Mouse (Mus musculus) v-Abl transformed pro-B cells (cell line): ENCODE data around the gene Tob1.

Experiments used
- in situ Hi-C, 2 experiments: fragments of 400-800 bp; cut with MboI; formaldehyde crosslinking; loops; one replicate each; pipeline ENCODE4 v1.15.1; 2025; ENCODE audit not compliant: unreplicated experiment in 2 of 2

Tob1 gene

GRCm38 (mm10) chr11:94225985-94226384 is 14.7 kb downstream of the Tob1 start:
- in situ Hi-C loops: loop anchor here (10.0 to 25.0 kb wide), 2 partner anchors 186 to 261 kb away; partner anchors contain the start of genes Gm20390 (in 1 of the 2) and Nme1 (in 1 of the 2)

GRCm38 (mm10) chr11:94228416-94228815 is 17.2 kb downstream of the Tob1 start:
- in situ Hi-C loops: loop anchor here (10.0 to 25.0 kb wide), 2 partner anchors 184 to 264 kb away; partner anchors contain the start of genes Gm20390 (in 1 of the 2) and Nme1 (in 1 of the 2)

- in situ Hi-C loops: loop anchor here (10.0 to 25.0 kb wide), 2 partner anchors 183 to 265 kb away; partner anchors contain the start of genes Gm20390 (in 1 of the 2) and Nme1 (in 1 of the 2)
These were observed 18.1 kb downstream of the Tob1 start for GRCm38 (mm10) chr11:94229207-94229960.

- in situ Hi-C loops: loop anchor here in 1 of 2 experiments (25.0 kb wide), 1 partner anchor 182 kb away; no protein-coding TSS in a partner anchor
These were observed 19.0 kb downstream of the Tob1 start for GRCm38 (mm10) chr11:94230244-94230643.

- in situ Hi-C loops: loop anchor here in 1 of 2 experiments (25.0 kb wide), 1 partner anchor 180 kb away; no protein-coding TSS in a partner anchor
These were observed 20.7 kb downstream of the Tob1 start for GRCm38 (mm10) chr11:94231821-94232552.

GRCm38 (mm10) chr11:94233405-94233804 is 22.2 kb downstream of the Tob1 start:
- in situ Hi-C loops: loop anchor here in 1 of 2 experiments (25.0 kb wide), 1 partner anchor 179 kb away; no protein-coding TSS in a partner anchor

- in situ Hi-C loops: loop anchor here in 1 of 2 experiments (25.0 kb wide), 1 partner anchor 178 kb away; no protein-coding TSS in a partner anchor
These were observed 23.1 kb downstream of the Tob1 start for GRCm38 (mm10) chr11:94234380-94234779.

GRCm38 (mm10) chr11:94234857-94235256 is 23.6 kb downstream of the Tob1 start:
- in situ Hi-C loops: loop anchor here (5.0 to 25.0 kb wide), 5 partner anchors 37 to 257 kb away; no protein-coding TSS in a partner anchor

- in situ Hi-C loops: loop anchor here (5.0 to 25.0 kb wide), 5 partner anchors 36 to 256 kb away; no protein-coding TSS in a partner anchor
These were observed 24.8 kb downstream of the Tob1 start for GRCm38 (mm10) chr11:94236074-94236473.

GRCm38 (mm10) chr11:94238786-94239185 is 27.5 kb downstream of the Tob1 start:
- in situ Hi-C loops: loop anchor here (5.0 to 25.0 kb wide), 5 partner anchors 34 to 254 kb away; no protein-coding TSS in a partner anchor

- in situ Hi-C loops: loop anchor here (5.0 to 25.0 kb wide), 5 partner anchors 33 to 253 kb away; no protein-coding TSS in a partner anchor
These were observed 28.5 kb downstream of the Tob1 start for GRCm38 (mm10) chr11:94239706-94240105.

GRCm38 (mm10) chr11:94242760-94243421 is 31.6 kb downstream of the Tob1 start:
- in situ Hi-C loops: loop anchor here in 1 of 2 experiments (25.0 kb wide), 1 partner anchor 169 kb away; no protein-coding TSS in a partner anchor

- in situ Hi-C loops: loop anchor here in 1 of 2 experiments (25.0 kb wide), 1 partner anchor 169 kb away; no protein-coding TSS in a partner anchor
These were observed 32.3 kb downstream of the Tob1 start for GRCm38 (mm10) chr11:94243422-94244180.

- in situ Hi-C loops: loop anchor here in 1 of 2 experiments (25.0 kb wide), 1 partner anchor 168 kb away; no protein-coding TSS in a partner anchor
These were observed 33.1 kb downstream of the Tob1 start for GRCm38 (mm10) chr11:94244385-94244784.

GRCm38 (mm10) chr11:94245955-94246788 is 34.9 kb downstream of the Tob1 start, which contains the start of gene Wfikkn2:
Gene Wfikkn2, minus strand, starts transcription at chr11:94246005.
- in situ Hi-C loops: loop anchor here in 1 of 2 experiments (25.0 kb wide), 1 partner anchor 166 kb away; no protein-coding TSS in a partner anchor

GRCm38 (mm10) chr11:94246789-94247061 is 35.5 kb downstream of the Tob1 start:
- in situ Hi-C loops: loop anchor here in 1 of 2 experiments (25.0 kb wide), 1 partner anchor 166 kb away; no protein-coding TSS in a partner anchor

GRCm38 (mm10) chr11:94253156-94253555 is 41.9 kb downstream of the Tob1 start:
- in situ Hi-C loops: no loop called here

- in situ Hi-C loops: no loop called here
These were observed 42.4 kb downstream of the Tob1 start for GRCm38 (mm10) chr11:94253691-94254090.
